Mouse (Mus musculus) cerebellum, adult 11 months (tissue): Measurements from ENCODE around the gene Eva1c.

Experiments used
- DNase-seq: peaks from one replicate; pipeline ENCODE4 v3.0.0; 2022

Eva1c gene

DNA sequence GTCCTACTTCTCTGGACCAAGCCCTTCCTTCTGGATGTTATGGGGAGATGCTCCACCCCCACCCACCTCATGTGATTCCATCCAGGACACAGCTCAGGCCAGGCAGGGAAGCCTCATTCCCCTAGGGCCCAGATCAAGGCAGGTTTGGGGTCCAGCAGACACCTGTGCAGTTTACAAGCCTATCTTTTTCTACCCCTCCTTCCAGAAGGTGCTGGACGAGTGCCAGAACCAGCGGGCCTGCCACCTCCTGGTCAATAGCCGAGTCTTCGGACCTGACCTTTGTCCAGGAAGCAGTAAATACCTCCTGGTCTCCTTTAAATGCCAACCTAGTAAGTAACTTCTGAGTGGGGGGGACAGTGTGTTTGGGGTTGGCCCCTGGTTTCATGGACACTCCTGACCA, 42.8 kb downstream of the Eva1c start:
- no peak for DNase-seq

DNA sequence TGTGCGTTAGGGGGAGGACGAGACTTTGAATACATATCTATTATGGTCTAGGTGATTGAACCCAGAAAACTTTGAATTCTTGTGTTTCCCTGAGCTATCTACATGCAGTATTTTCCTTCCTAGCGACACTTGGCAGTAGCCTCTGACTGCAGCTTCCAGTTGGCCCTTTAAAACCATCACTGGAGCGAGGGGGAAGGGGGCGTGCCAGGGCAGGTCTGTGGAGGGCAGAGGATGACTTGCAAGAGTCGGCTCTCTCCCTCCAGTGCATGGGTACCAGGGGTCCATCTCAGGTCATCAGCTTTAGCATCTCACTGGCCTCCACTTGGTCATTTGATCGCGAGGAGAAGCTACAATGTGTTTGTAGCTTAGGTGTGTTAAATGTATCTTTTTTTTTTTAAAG, 46.4 kb downstream of the Eva1c start:
- no peak for DNase-seq

DNA sequence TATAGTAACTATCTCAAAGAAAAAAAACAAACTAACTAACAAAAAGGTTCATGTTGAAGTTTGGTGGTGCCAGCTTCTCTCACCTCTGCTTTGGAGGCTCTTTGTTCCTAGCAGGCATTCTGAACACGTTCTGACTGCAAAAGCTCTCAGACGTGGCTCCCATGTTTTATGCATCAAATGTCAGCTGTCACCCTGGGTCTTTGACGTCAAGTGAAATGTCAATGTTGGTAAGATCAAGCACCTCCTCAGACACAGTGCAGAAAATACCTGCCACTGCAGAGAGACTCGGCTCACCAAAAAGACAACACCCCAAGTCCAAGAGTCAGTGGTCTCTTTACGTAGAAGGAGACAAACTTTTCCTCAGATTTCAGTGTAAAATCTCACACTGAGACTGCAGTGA, 48.0 kb downstream of the Eva1c start:
- no peak for DNase-seq

DNA sequence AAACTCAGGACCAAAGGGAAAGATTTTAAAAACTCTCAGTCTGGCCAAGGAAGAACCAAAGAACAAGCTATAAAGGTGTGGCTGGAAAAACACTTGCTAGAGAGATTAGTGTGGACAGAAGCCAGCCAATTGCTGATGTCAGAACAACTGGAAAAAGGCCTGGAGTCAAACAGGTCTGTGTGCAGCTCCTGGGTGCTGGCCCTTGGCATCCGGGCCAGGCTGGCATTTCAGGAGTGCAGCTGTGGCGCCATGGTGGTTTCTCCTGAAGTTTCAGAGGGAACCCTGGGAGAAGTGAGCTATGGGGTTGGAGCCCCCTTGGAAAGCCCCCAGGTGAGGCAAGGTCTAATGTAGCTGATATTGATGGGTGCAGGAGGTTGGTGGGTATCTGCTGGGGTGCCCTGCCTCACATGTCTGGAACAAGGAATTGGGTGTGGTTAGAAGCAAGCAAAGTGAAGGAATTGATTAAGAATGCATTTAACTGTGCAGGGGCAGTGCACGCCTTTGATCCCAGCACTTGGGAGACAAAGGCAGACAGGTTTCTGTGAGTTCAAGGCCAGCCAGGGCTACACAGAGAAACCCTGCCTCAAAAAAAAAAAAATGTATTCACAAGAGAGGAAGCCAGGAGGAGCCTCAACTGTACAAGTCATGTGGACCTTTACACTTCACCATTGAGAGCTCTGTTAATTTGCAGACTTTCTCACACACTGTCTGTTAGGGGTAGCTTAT, 51.8 kb downstream of the Eva1c start:
- DNase-seq = no peak

DNA sequence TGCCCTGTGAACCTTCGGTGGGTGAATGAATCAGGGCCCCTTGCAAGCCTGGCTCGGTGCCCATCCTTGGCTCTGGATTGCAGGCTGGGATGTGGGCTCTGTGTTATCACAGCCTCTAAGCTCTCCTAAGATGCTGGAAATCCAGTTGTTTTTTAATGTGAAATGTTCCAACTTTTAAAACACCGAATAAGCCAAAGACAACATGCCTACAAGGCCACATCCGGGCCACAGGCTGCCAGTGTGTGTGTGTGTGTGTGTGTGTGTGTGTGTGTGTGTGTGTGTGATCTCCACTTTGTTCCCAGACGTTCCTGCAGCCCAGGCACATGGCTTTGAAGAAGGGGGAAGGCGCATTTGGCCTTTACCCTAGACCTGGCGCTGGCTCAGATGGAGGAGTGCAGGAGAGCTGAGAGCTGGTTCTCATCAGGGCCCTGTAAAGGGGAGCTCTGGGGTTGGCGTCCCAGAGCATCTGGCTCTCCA, 56.0 kb downstream of the Eva1c start:
- DNase-seq = no peak

DNA sequence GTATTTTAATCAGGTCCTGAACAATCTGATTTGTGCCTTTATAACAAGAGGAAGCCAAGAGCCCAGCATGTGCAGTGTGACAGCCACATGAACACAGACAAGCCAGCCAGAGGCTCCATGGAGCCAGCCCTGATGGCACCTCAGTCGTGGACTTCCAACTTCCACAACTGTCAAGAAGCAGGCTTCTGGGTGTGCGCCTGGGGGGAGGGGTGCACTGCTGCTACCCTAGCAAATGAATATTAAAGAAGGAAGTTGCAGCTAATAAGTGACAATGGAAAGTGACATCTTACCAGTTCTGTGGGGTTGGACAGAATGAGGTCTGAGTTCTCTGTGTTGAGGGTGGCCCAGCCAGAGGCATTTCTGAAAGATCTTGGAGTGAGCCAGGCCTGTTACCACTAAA, 58.8 kb downstream of the Eva1c start:
- no peak for DNase-seq

DNA sequence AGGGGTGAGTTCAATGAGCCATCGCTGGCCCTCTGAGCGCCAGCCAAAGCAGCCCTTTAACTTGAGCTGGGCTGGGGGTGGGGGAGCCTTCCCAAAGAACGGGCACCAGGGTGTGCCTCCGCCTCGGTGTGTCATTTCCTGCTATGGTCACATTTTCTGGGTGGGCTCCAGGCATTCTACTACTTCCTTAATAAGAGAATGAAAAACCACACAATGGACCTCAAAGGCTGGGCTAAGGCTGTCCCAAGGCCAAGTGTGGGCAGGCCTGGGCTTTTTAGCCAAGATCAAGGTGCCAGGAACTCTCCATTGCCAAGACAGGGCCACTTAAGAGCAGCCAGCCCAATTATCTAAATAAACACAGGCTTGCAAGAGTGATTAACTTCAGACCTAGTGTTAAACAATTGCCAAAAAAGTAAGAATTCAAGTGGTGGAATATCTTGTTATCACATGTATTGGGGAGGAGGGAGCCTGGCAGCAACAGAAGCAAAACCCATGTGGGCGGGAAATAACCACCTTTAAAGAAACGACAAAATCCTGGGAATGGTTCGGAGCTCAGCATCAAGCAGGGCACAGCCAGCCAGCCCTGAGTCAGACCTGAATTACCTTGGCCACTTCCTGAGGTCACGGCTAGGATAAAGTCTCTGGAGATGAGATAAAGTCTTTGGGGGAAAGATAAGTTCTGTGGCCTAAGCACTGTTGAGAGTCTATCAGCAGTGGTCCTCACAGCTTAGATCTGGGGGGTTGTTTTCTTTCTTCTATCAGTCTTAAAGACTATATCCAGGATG, 59.5 kb downstream of the Eva1c start:
- no peak for DNase-seq

DNA sequence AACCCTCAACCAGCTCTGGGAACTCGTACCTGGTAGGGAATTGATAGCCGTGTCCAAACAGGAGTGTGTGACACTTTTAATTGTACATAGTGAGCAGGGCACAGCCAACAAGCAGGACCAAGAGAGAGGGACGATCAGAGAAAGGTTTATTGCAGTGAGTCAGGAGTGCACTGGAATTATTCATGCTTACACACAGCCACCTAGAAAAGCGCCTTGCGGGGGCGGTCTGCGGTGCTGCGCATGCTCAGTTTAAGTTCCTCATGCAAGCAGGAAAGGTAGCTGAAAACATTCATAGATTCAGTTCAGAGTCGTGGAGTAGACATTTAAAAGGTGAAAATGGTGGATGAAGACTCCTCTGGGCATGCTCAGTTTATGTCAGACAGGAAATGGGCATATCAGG, 64.2 kb downstream of the Eva1c start:
- no peak for DNase-seq

DNA sequence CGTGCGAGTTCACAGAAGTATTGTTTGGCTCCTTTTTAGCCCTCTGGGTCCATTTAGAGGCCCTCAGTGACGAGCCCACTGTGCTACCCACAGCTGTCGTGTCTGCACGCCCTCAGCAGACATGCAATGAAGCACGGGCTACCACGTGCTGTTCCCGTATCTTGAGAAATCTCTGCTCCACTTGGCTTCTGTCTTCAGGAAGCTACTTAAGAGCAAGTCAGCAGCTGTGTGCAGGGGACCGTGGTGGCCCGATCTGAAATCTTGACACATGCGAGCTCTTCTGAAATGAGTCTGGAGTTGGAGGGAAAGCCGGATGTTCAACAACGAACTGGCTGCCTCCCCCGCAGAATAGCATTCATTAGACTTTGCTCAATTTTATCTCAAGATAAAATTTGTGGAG, 65.1 kb downstream of the Eva1c start:
- no peak for DNase-seq

DNA sequence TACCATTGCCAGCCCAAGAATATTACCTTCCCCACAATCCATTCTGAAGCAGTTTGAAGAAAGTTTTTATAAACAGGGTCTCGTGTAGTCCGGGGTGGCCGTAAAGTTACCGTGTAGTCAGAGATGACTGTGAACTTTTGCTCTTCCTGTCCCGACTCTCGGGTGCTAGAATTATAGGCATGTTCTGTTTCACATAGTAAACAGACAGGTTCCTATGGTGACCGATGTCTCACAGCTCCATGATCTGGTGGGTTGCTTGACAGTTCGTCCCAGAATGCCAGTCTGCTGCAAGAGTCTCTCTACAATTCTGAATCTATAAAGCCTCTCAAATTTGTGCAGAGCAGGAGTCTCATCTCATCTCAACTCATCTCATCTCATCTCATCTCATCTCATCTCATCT, 65.6 kb downstream of the Eva1c start:
- no peak for DNase-seq

DNA sequence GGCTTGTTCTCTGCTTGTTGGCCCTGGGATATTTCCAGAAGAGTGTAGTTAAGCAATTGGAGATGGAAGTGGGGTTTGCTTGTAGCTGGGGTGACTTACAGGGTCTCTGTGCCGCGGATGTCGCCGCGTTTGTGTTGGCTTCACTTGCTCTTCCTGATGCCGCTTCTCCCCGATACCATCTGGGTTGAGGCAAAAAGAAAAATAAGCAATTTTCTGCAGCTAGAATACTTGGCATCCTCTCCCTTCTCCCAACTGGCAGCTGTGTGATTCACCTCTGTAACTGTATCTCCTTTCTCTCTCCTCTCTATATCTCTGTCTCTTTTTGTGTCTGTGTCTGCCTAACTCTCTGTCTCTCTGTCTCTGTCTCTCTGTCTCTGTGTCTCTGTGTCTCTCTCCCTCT, 66.5 kb downstream of the Eva1c start:
- no peak for DNase-seq

DNA sequence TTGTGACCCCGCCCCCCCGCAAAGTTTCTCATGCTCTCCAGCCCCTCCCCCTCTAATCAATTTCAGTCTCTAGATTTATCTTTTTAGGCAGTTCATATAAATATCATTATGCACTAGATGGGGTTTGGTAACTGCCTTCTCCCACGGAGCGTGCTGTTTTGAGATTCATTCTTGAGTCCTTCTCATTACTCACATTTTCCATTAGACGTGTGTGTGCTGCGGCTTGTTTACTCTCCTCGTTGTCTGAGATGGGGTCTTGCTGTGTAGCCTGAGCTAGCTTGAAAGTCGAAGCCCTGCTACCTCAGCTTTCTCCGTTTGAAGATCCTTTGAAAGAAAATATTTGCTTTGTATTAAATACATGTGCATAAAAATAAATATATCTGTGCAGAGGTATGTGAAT, 67.3 kb downstream of the Eva1c start:
- DNase-seq = no peak

DNA sequence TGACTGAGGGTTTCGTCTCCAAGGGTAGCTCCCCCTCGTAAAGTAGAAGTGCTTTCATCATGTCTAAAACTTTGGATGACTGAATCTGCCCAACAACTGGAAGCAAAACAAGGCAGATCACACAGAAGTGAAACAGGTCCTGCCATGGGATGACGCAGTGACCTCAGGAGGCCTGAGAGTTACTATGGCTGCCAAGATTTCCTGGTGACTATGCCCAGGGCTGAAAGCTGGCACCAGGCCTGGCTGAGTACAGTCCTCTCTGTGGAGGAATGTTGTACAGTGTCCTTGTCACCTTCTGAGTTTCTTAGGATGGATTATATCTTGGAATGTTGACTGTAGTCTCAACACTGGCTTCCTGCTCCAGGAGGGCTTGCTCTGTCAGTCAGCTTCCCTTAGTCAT, 71.1 kb downstream of the Eva1c start:
- no peak for DNase-seq

DNA sequence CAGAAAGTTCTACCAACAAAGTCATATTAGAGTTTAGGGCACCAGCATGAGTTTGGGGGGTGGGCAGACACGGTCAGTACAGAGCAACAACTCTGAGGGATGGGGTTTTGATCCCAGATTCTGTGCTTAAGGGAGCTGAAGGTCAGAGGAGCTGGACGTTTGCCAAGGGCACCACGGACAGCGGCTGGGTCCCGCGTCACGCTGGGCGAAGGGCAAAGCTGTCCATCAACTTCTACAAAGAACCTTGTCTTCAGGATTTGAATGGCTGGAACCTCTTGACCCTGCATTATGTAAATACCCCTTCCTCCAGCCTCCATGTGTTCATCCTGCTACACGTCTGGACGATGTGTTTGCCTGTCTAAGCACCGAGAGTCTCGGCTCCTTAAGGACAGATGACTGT, 73.0 kb downstream of the Eva1c start:
- no peak for DNase-seq

DNA sequence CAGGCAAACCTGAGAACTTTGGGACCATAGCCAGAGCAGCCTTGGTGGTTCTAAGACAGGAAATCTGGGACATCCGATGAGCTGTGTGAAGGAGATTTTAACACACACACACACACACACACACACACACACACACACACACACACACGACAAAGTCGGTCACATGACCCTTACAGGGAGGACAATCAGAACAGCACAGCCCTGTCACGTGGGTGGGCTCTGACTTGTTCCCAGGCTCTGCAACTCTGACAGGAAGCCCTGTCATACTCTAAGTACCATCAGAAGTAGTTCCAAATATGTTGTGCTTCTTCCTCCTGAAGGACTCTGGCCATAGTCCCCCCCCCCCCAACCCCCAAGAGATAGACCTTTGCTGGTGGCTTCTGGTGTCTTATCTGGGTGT, 74.8 kb downstream of the Eva1c start:
- DNase-seq = no peak

DNA sequence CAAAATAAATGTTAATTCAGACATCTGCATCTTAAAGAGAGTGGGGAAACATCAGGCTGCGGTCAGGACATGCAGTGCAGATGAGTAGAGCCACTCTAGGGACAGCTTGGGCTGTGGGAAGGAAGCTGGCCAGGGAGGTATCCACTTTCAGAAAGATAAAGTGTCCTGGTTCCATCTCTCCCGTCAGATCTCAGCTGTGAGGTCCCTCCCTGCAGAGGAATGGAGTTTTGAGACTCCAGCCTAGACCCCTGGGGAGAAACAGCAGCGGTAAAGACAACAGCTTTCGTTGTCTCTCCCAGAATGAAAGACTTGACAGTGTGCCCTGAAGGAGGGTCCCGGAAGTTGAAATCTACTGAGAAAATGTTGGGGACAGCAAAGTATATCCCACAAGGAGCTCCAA, 76.8 kb downstream of the Eva1c start:
- DNase-seq = no peak

DNA sequence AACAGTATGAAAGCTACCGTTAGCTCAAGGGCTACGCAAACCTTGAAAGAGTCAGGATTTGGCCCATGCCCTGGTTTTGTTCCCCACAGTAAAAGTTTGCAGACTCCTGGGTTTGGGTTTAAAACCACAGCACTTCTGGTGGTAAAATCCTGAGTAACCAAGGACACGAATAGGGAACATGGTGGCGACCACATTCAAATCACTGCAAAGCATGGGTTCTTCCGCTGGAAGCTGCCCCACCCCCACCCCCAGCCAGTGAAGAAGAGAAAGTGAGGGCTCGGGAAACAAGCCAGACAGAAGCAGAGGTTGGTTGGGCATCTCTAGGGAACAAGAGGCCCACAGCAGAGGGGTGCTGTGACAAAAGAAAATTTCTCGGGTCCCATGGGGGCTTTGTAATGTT, 80.7 kb downstream of the Eva1c start:
- DNase-seq = no peak

DNA sequence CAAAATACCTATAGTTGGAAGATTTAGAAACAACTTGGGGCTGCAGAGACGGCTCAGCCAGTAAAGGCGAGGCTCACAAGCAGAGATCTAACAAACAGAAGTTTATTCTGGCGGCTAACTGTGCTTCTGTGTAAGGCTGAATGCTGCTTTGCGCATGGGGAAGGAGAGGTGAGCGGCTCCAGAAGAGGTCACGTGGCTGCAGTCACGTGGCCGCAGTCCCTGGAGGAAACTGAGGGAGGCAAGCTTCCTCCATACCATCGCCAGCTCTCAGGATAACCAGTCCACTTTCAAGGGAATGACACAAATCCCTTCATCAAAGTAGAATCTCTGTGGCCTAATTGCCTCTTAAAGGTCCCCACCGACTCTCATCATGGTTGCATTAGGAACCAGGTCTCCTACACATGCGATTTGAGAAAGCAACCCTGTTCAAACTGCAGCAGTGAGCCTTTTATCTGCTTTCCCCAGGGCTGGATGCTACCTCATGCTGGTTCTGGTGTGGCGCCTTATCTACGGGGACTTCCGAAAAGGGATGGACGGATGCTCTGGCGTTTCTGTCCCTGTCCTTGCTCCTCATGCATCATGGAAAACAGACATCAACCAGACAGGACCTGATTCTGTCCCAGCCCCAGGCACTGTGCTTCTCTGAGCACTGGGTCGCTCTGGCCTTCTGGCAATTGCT, 84.5 kb downstream of the Eva1c start:
- no peak for DNase-seq

DNA sequence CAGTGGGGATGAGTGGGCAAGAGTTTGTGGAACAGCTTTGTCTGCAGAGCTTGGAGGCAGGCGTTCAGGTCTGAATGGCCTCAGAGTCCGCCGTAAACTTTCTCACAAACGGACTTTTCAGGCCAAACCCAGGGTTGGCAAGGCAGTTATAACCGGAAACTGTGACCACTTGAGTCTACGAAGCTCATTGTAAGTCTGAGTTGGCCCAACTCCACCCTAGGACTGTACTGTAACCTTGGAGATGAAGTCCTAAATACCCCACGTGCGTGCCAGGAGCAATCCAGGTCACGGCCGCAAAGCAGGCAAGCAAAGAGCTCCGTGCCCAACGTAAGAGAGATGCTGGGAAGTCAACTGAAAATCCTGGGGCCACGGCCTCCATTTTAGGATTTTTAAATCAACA, 85.2 kb downstream of the Eva1c start:
- no peak for DNase-seq

DNA sequence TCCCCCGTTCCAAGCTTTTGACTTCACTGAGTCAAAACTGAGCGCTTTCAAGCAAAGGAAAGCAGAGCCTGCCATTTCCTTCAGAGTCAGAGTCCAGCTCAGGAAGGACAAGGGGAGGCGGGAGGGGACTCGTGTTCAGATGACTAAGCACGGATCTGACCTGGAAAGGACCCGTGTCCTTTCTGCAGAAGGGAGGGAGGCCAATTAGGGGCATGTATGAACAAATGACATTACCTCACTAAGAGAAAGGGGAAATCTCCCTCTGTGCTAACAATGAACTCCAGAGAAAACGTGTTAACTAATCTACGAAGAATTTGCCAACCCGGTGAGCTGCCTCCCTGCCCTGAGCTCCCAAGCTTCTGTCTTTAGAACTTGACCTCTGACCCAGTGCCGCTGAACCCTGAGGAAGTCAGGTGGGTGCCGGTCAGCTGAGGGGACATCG, 89.5 kb downstream of the Eva1c start:
- no peak for DNase-seq

DNA sequence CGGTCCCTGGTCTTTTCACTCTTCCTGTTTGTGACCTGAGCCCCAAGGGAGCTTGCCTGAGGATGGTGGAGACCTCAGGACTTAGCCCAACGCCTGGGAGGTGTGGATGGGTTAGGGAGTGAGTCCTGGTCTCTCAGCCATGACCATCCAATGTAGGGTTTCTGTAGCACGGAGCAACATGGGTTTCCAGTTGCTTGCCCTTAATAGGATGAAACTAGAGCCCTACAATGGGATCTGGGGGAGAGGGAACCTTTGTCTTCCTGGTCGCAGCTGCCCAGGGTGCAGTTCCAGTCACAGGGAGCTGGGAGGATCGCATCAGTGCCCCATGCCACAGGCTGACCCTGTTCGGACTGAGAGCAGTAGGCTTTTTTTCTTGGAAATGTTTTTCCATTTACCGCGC, 90.6 kb downstream of the Eva1c start:
- no peak for DNase-seq

DNA sequence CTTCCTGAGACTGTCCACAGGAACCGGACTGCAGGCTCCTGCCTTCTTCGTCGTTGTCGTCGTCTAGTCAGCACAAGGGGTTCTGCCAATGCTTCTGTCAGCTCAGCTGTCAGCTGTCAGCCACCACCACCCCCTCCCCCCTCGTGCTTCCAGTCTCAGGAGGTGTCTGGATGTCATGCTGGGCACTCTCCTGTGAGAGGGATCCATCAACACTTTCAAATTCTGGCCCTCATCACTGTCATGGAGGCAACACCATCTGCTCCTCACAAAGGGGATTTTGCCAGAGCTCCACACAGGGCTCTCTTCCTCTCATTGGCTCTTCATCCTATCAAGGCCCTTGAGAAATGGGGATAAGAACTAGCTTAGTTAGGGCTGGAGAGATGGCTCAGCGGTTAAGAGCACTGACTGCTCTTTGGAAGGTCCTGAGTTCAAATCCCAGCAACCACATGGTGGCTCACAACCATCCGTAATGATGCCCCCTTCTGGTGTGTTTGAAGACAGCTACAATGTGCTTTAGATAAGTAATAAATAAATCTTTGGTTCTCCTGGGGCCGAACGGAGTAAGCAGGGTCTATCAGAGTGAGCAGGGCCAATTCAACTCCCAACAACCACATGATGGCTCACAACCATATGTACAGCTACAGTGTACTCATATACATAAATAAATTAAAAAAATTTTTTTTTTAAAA, 95.1 kb downstream of the Eva1c start:
- DNase-seq = peak; percentile 60

DNA sequence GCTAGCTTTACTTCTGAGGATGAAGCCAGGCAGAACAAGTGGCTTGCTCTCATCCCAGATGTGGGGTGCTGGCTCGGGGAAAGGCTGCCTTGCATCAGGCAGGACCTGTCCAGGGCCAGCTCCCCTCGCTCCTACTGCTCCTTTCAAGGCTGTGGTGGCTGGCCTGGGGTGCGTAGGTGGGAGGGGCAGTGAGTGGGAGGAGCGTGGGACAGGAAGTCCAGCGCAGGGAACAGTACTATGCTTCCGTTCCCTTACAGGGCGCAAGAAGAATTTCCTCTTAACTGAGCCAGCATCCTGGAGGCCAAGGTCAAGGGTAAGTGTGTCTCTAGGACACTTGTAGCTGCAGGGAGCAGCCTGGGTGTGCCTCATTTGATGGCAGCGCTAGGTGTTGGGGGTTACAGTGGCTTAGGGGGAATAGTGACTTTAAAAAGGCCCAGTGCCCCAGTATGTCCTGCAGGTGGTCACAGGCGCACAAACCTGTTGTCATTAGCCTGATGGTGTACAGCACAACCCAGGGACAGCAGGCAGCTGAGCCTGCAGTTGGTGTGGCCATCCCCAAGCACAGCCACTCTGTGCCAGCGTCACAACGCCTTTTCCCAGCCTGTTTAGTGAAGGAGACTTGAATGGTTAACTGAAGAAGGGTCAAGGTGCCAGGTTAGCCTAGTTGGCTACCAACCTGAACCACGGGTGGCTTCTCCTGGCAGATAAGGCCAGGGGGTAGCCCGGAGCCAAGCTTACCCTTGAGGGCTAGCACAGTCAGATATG, 98.3 kb downstream of the Eva1c start:
- DNase-seq = no peak
